Mouse (Mus musculus) cerebellum, adult 11 months (tissue): ENCODE results near the gene Hoxc5.

ENCODE experiments used
- DNase-seq: peaks from one replicate; pipeline ENCODE4 v3.0.0; 2022

Gene Hoxc5

GRCm38 (mm10) chr15:102967511-102968397, 511 bp downstream of the Hoxc5 start:
- no peak for DNase-seq

GRCm38 (mm10) chr15:102969296-102969695, 2.1 kb downstream of the Hoxc5 start:
- no peak for DNase-seq

- DNase-seq, result no peak
Measured at GRCm38 (mm10) chr15:102970740-102971139, 3.5 kb downstream of the Hoxc5 start.

- DNase-seq, result no peak
Measured at GRCm38 (mm10) chr15:102972254-102972653, 5.0 kb downstream of the Hoxc5 start.

- no peak for DNase-seq
Measured at GRCm38 (mm10) chr15:102972753-102973152, 5.5 kb downstream of the Hoxc5 start.

GRCm38 (mm10) chr15:102975034-102975433, 7.8 kb downstream of the Hoxc5 start:
- no peak for DNase-seq

- DNase-seq, result no peak
Measured at GRCm38 (mm10) chr15:102975688-102976111, 8.5 kb downstream of the Hoxc5 start.

GRCm38 (mm10) chr15:102976171-102976570, 8.9 kb downstream of the Hoxc5 start, which contains the start of gene Hoxc9:
Gene Hoxc9 (plus strand): TSS chr15:102976439.
- no peak for DNase-seq

- DNase-seq, result no peak
Measured at GRCm38 (mm10) chr15:102976631-102977422, 9.6 kb downstream of the Hoxc5 start.

- no peak for DNase-seq
Measured at GRCm38 (mm10) chr15:102977423-102977974, 10.3 kb downstream of the Hoxc5 start.

GRCm38 (mm10) chr15:102978615-102979515, 11.6 kb downstream of the Hoxc5 start:
- no peak for DNase-seq

- DNase-seq, result no peak
Measured at GRCm38 (mm10) chr15:102979936-102980335, 12.7 kb downstream of the Hoxc5 start.

GRCm38 (mm10) chr15:102980352-102980751, 13.1 kb downstream of the Hoxc5 start:
- no peak for DNase-seq

GRCm38 (mm10) chr15:102980912-102981311, 13.7 kb downstream of the Hoxc5 start:
- no peak for DNase-seq

- no peak for DNase-seq
Measured at GRCm38 (mm10) chr15:102981379-102982288, 14.4 kb downstream of the Hoxc5 start.

- no peak for DNase-seq
Measured at GRCm38 (mm10) chr15:102983716-102984115, 16.5 kb downstream of the Hoxc5 start.

GRCm38 (mm10) chr15:102984521-102984920, 17.3 kb downstream of the Hoxc5 start:
- no peak for DNase-seq

- DNase-seq, result no peak
Measured at GRCm38 (mm10) chr15:102984925-102985324, 17.7 kb downstream of the Hoxc5 start.

- DNase-seq, result peak; percentile 84
Measured at GRCm38 (mm10) chr15:102987124-102987833, 20.0 kb downstream of the Hoxc5 start.

- DNase-seq, result no peak
Measured at GRCm38 (mm10) chr15:102988078-102988477, 20.8 kb downstream of the Hoxc5 start.
